Mouse (Mus musculus): ENCODE data around the gene Serpina12.

Serpina12 gene

GRCm38 (mm10) chr12:104002569-104003237, 41.5 kb downstream of the Serpina12 start:
- no peak for DNase-seq

GRCm38 (mm10) chr12:104000594-104000993, 43.6 kb downstream of the Serpina12 start:
- DNase-seq, result no peak

GRCm38 (mm10) chr12:103999611-104000010, 44.6 kb downstream of the Serpina12 start:
- DNase-seq, result no peak

GRCm38 (mm10) chr12:103996513-103996912, 47.7 kb downstream of the Serpina12 start:
- no peak for DNase-seq

GRCm38 (mm10) chr12:103995292-103996072, 48.8 kb downstream of the Serpina12 start:
- DNase-seq, result peak; percentile 84 to 85

- DNase-seq, result no peak
Measured at GRCm38 (mm10) chr12:103992945-103993344, 51.3 kb downstream of the Serpina12 start.

GRCm38 (mm10) chr12:103989857-103990256, 54.4 kb downstream of the Serpina12 start, which contains the start of gene Serpina11:
Gene Serpina11, minus strand, starts transcription at chr12:103989957.
- DNase-seq, result no peak

- no peak for DNase-seq
Measured at GRCm38 (mm10) chr12:103989514-103989767, 54.8 kb downstream of the Serpina12 start.

- no peak for DNase-seq
Measured at GRCm38 (mm10) chr12:103988754-103989513, 55.3 kb downstream of the Serpina12 start.

- no peak for DNase-seq
Measured at GRCm38 (mm10) chr12:103985868-103986267, 58.4 kb downstream of the Serpina12 start.

GRCm38 (mm10) chr12:103984935-103985334, 59.3 kb downstream of the Serpina12 start:
- peak; percentile 59 to 81 for DNase-seq

GRCm38 (mm10) chr12:103981646-103982360, 62.4 kb downstream of the Serpina12 start:
- no peak for DNase-seq
